18 mouse cellular contexts compared by ENCODE assay signal in genomic region chr7:73388866-73389265, GRCm38 (mm10). TPM values are rescaled to one million over a fixed set of nuclear protein-coding genes. Genes with fewer than 3 reads are reported as not detected.
A peak's percentile ranks its signal among the peaks of the same experiment; 100 is the strongest.
DNase-seq lines count a peak whose midpoint lies in the region; ATAC-seq lines count a peak whose summit lies in the region.
"Had no signal": no experiment of that assay in that cellular context is flagged by ENCODE, and none has a peak within 500 bp of the region (broad histone marks: within the 10 kb centered on the region; RNA-seq: fewer than 3 reads in every experiment).

No protein-coding gene starts in this region.

- DNase-seq in embryo, embryonic 10 days (ENCODE audit: low spot score), result peak; percentile 27
- no peak for DNase-seq in embryo, embryonic 11 days
- no peak for DNase-seq in hindbrain, embryonic 10.5 days (ENCODE audit: low spot score)
- DNase-seq in midbrain, embryonic 10.5 days (ENCODE audit: low spot score), result no peak
- DNase-seq in spleen, postnatal 10 days (ENCODE audit: low spot score in 2 of 2), result no peak
- DNase-seq: adrenal gland, postnatal 10 days; cerebellum, adult 18-20 months; kidney, postnatal 36 days; right cerebral cortex, adult 18-20 months had no signal

- 60% methylated on average over 2 of the region's 2 CpGs for WGBS in hindbrain, embryonic 13.5 days
- WGBS in hindbrain, embryonic 10.5 days, result 60% methylated on average over 2 of the region's 2 CpGs
- WGBS in midbrain, embryonic 10.5 days, result 62% methylated on average over 2 of the region's 2 CpGs
- 60% methylated on average over 2 of the region's 2 CpGs for WGBS in midbrain, embryonic 15.5 days
- 68% methylated on average over 2 of the region's 2 CpGs for WGBS in midbrain, embryonic 13.5 days

- no peak overlapping the region for H3K4me3 ChIP-seq in hindbrain, embryonic 13.5 days
- H3K4me3 ChIP-seq in hindbrain, embryonic 10.5 days, result no peak overlapping the region
- H3K4me3 ChIP-seq in midbrain, embryonic 10.5 days, result peak overlapping the region; percentile 3; the same call in 1 of the 2 replicates
- H3K4me3 ChIP-seq in midbrain, embryonic 15.5 days, result no peak overlapping the region
- H3K4me3 ChIP-seq in midbrain, embryonic 13.5 days (replicated peaks), result no peak overlapping the region
- H3K4me3 ChIP-seq: embryonic facial prominence, embryonic 12.5 days; heart, embryonic 15.5 days; hindbrain, embryonic 15.5 days had no signal

- H3K36me3 ChIP-seq in hindbrain, embryonic 13.5 days, result peaks cover 11% of the 10 kb centered on the region
- H3K36me3 ChIP-seq in hindbrain, embryonic 10.5 days, result peaks cover 49% of the 10 kb centered on the region
- peaks cover 72% of the 10 kb centered on the region for H3K36me3 ChIP-seq in midbrain, embryonic 10.5 days
- H3K36me3 ChIP-seq in midbrain, embryonic 15.5 days (replicated peaks), result no peaks in the 10 kb centered on the region
- H3K36me3 ChIP-seq in midbrain, embryonic 13.5 days, result peaks cover 23% of the 10 kb centered on the region
- H3K36me3 ChIP-seq: embryonic facial prominence, embryonic 12.5 days; heart, embryonic 15.5 days; hindbrain, embryonic 15.5 days; limb, embryonic 15.5 days; stomach, embryonic 15.5 days had no signal

- H3K9ac ChIP-seq in hindbrain, embryonic 13.5 days, result no peak overlapping the region
- no peak overlapping the region for H3K9ac ChIP-seq in midbrain, embryonic 15.5 days
- H3K9ac ChIP-seq in midbrain, embryonic 13.5 days (replicated peaks), result no peak overlapping the region
- H3K9ac ChIP-seq: embryonic facial prominence, embryonic 12.5 days; heart, embryonic 15.5 days; limb, embryonic 15.5 days; stomach, embryonic 15.5 days had no signal

- peaks cover 72% of the 10 kb centered on the region for H3K4me1 ChIP-seq in hindbrain, embryonic 13.5 days (replicated peaks)
- H3K4me1 ChIP-seq in hindbrain, embryonic 10.5 days (replicated peaks), result peaks cover 83% of the 10 kb centered on the region
- peaks cover 84% of the 10 kb centered on the region for H3K4me1 ChIP-seq in midbrain, embryonic 10.5 days
- H3K4me1 ChIP-seq in midbrain, embryonic 15.5 days, result peaks cover 54% of the 10 kb centered on the region
- H3K4me1 ChIP-seq in midbrain, embryonic 13.5 days (replicated peaks), result peaks cover 87% of the 10 kb centered on the region

- H3K9me3 ChIP-seq in hindbrain, embryonic 13.5 days, result no peaks in the 10 kb centered on the region
- H3K9me3 ChIP-seq in hindbrain, embryonic 10.5 days, result no peaks in the 10 kb centered on the region
- no peaks in the 10 kb centered on the region for H3K9me3 ChIP-seq in midbrain, embryonic 10.5 days (replicated peaks)
- H3K9me3 ChIP-seq in midbrain, embryonic 15.5 days, result no peaks in the 10 kb centered on the region
- H3K9me3 ChIP-seq in midbrain, embryonic 13.5 days, result no peaks in the 10 kb centered on the region
- H3K9me3 ChIP-seq: embryonic facial prominence, embryonic 12.5 days; heart, embryonic 15.5 days; hindbrain, embryonic 15.5 days; limb, embryonic 15.5 days; stomach, embryonic 15.5 days had no signal

- H3K4me2 ChIP-seq in hindbrain, embryonic 13.5 days, result no peak overlapping the region
- no peak overlapping the region for H3K4me2 ChIP-seq in midbrain, embryonic 15.5 days
- peak overlapping the region; percentile 96; the same call in 1 of the 2 replicates for H3K4me2 ChIP-seq in midbrain, embryonic 13.5 days (replicated peaks)

- 0 out of 2 replicates have a peak overlapping the region, but pooled peaks have one; percentile 30 for H3K27ac ChIP-seq in hindbrain, embryonic 13.5 days
- H3K27ac ChIP-seq in hindbrain, embryonic 10.5 days, result no peak overlapping the region
- H3K27ac ChIP-seq in midbrain, embryonic 10.5 days (replicated peaks), result no peak overlapping the region; the same call in 1 of the 2 replicates
- no peak overlapping the region for H3K27ac ChIP-seq in midbrain, embryonic 15.5 days
- peak overlapping the region; percentile 90 for H3K27ac ChIP-seq in midbrain, embryonic 13.5 days
- H3K27ac ChIP-seq: heart, embryonic 15.5 days had no signal

- ATAC-seq in hindbrain, embryonic 13.5 days (ENCODE audit: low FRiP score), result no peak
- no peak for ATAC-seq in midbrain, embryonic 15.5 days (replicated peaks)
- ATAC-seq in midbrain, embryonic 13.5 days, result no peak
- ATAC-seq: CD4-positive, CD25-positive, alpha-beta regulatory T cell, adult 4 months had no signal

- H3K27me3 ChIP-seq in hindbrain, embryonic 13.5 days, result no peaks in the 10 kb centered on the region
- H3K27me3 ChIP-seq in hindbrain, embryonic 10.5 days (ENCODE audit: insufficient read depth, poor library complexity, severe bottlenecking), result no peaks in the 10 kb centered on the region
- no peaks in the 10 kb centered on the region; the same call in 1 of the 2 replicates for H3K27me3 ChIP-seq in midbrain, embryonic 10.5 days (ENCODE audit: low read depth, poor library complexity, severe bottlenecking)
- H3K27me3 ChIP-seq in midbrain, embryonic 15.5 days (replicated peaks), result no peaks in the 10 kb centered on the region
- H3K27me3 ChIP-seq in midbrain, embryonic 13.5 days, result no peaks in the 10 kb centered on the region
- H3K27me3 ChIP-seq: embryonic facial prominence, embryonic 12.5 days; hindbrain, embryonic 15.5 days; limb, embryonic 15.5 days; stomach, embryonic 15.5 days had no signal

RNA-seq across cellular contexts. Expression of gene Rgma, which starts 13.6 kb away (rescaled TPM):
- polyA plus RNA-seq in hindbrain, embryonic 13.5 days (2015; fragmentation: Nextera tagmentation; extraction: Ambion mirVana), result 40.0 and 41.1 TPM in 2 replicates
- polyA plus RNA-seq in hindbrain, embryonic 10.5 days (2016; fragmentation: Nextera tagmentation; extraction: Ambion mirVana), result 38.4 and 51.1 TPM in 2 replicates
- polyA plus RNA-seq in midbrain, embryonic 10.5 days (2016; fragmentation: Nextera tagmentation; extraction: Ambion mirVana), result 51.2 and 65.4 TPM in 2 replicates
- 46.6 and 50.4 TPM in 2 replicates for polyA plus RNA-seq in midbrain, embryonic 15.5 days (2015; fragmentation: Nextera tagmentation; extraction: Ambion mirVana)
- polyA plus RNA-seq in midbrain, embryonic 13.5 days (2015; fragmentation: Nextera tagmentation; extraction: Ambion mirVana), result 40.7 and 50.3 TPM in 2 replicates
- polyA plus RNA-seq: CD4-positive, CD25-positive, alpha-beta regulatory T cell, adult 4 months had no signal

Comparison
In these comparisons a context has a peak if more than half of its experiments do, and no peak if none do; other contexts are left out.
1. H3K27ac ChIP-seq: peak in hindbrain, embryonic 13.5 days (single experiment) and midbrain, embryonic 13.5 days (single experiment); none in hindbrain, embryonic 10.5 days (single experiment), midbrain, embryonic 10.5 days (single experiment) and midbrain, embryonic 15.5 days (single experiment).